Mouse (Mus musculus): ENCODE results near the gene Ms4a8a.

DNA sequence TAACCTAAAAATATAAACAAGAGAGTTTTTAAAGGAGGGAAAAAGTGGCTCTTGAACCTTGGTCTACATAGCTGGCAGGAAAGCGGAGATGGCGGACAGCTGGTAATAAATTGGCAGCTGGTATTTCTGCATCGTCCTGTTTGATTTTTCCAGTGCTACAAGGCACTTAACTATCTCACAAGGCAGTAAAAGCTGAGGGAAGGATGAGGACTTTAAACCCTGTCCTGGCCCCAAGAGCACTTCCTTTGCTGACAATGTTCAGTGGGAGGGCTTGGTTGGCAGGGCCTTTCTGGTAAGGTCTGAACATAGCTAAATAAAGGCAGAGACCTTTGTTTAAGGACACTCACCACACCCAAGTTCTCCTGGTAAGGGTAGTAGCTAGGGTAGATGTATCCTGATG lies 10.5 kb downstream of the Ms4a8a start:
- TF ChIP-seq CTCF (IDR thresholded peaks at IDR 0.05) = no peak
- TF ChIP-seq EP300 (IDR thresholded peaks at IDR 0.05) = no peak

Measured in lung, postnatal 0 days (tissue).